Mouse (Mus musculus): Measurements from ENCODE around the gene Slc35c1. TPM values are rescaled to one million over a fixed set of nuclear protein-coding genes. Genes with fewer than 3 reads are reported as not detected.
A peak's percentile ranks its signal among the peaks of the same experiment; 100 is the strongest.

Slc35c1 gene
- polyA plus RNA-seq, 1 experiment from 2014 or later, result 8.6 TPM

DNA sequence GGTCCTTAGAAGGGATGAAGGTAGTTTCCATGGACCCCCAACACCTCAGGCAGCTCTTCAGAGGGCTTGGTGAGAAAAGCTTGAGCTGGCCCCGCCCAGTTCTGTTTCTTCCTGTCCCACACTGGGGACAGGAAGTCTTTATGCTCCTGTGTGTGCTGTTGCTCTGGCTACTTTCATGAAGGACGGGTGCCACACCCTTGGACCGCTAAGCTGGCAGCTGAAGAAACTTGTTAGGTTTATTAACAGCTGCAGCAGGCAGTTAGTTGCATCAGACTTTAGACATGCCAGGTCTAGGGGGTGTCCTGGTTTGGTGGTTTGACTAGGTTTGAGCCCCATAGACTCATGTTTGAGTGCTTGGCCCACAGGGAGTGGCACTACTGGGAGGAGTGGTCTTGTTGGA is 4.4 kb upstream of the Slc35c1 start:
- H3K27me3 ChIP-seq (ENCODE audit: control insufficient read depth, insufficient read depth, low read length), result peaks cover 15% of the 10 kb centered on the region
- H3K27ac ChIP-seq (ENCODE audit: low read depth, low read length), result no peak overlapping the region
- H3K4me3 ChIP-seq (ENCODE audit: low read depth, low read length), result no peak overlapping the region
- no peaks in the 10 kb centered on the region for H3K9me3 ChIP-seq (replicated peaks; ENCODE audit: control insufficient read depth, low read length)
- H3K4me1 ChIP-seq (ENCODE audit: control insufficient read depth, insufficient read depth, low read length), result peaks cover 5% of the 10 kb centered on the region
- H3K9ac ChIP-seq (ENCODE audit: low read depth, low read length), result no peak overlapping the region
- H3K36me3 ChIP-seq (ENCODE audit: control insufficient read depth, insufficient read depth, low read length), result no peaks in the 10 kb centered on the region
- WGBS (ENCODE audit: insufficient replicate concordance), result 64% methylated on average over 3 of the region's 3 CpGs
- no peak overlapping the region for H3K4me2 ChIP-seq
- ATAC-seq (replicated peaks; ENCODE audit: insufficient number of reproducible peaks, low FRiP score, low TSS enrichment), result no peak

DNA sequence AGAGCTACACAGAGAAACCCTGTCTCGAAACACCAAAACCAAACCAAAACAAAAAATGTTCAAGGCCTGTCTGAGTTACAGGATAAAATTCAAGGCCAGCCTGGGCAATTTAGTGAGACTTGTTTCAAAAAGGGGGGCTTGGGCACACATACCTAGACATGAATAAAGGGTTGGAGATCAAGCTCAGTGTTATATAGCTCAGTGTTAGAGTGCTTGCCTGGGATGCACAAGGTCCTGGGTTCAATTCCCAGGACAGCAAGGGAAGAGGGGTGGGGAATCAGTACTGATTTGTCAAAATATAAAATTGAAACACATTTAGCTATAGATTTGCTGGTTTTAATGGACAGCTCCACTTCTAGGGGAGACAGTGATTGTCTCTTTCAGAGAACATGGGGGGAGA is 877 bp upstream of the Slc35c1 start:
- H3K36me3 ChIP-seq (ENCODE audit: control insufficient read depth, insufficient read depth, low read length), result no peaks in the 10 kb centered on the region
- no peaks in the 10 kb centered on the region for H3K9me3 ChIP-seq (replicated peaks; ENCODE audit: control insufficient read depth, low read length)
- ATAC-seq (replicated peaks; ENCODE audit: insufficient number of reproducible peaks, low FRiP score, low TSS enrichment), result no peak
- H3K4me2 ChIP-seq, result no peak overlapping the region
- WGBS (ENCODE audit: insufficient replicate concordance), result 79% methylated on average over 1 of the region's 1 CpGs
- H3K27me3 ChIP-seq (ENCODE audit: control insufficient read depth, insufficient read depth, low read length), result peaks cover 15% of the 10 kb centered on the region
- no peak overlapping the region for H3K27ac ChIP-seq (ENCODE audit: low read depth, low read length)
- H3K9ac ChIP-seq (ENCODE audit: low read depth, low read length), result no peak overlapping the region
- no peak overlapping the region for H3K4me3 ChIP-seq (ENCODE audit: low read depth, low read length)
- H3K4me1 ChIP-seq (ENCODE audit: control insufficient read depth, insufficient read depth, low read length), result peaks cover 26% of the 10 kb centered on the region

DNA sequence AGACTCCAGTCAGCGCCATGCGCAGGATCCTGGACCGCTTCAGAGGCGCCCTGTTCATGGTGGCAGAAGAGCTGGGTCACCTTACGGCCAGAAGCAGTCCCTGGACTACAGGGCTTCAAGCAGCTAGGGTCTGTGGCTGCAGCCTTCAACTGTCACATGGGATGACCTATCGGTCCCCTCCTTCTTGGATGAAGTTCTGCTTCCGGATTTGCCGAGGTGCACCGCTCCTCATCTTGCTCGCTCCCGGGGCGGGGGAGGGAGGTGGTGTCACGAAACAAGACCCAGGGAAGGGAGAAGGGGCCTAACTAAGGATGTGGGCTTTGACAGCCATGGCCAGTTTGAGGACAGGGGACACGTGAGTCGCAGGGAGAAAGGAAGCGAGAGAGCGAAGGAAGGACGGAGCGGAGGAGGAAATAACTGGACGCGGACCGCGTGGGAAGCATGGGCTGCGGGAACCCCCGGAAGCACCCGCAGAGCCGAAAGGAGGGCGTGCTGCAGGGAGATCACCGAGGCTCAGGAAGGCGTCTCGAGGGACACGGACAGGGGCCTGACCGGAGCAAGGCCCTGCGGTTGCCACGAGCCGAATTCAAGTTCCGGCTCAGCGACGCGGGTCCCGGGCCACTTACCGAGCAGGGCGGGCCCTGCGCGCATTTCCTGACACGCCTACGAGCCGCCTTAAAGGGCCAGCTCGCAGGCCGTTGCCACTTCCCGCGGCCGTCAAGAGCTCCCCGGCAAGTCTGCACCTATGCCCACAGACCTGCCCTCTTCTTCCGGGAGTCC is 1.0 kb downstream of the Slc35c1 start:
- H3K4me3 ChIP-seq (ENCODE audit: low read depth, low read length), result peak overlapping the region; percentile 69
- ATAC-seq (replicated peaks; ENCODE audit: insufficient number of reproducible peaks, low FRiP score, low TSS enrichment), result peak; percentile 81
- H3K4me1 ChIP-seq (ENCODE audit: control insufficient read depth, insufficient read depth, low read length), result peaks cover 30% of the 10 kb centered on the region
- no peaks in the 10 kb centered on the region for H3K36me3 ChIP-seq (ENCODE audit: control insufficient read depth, insufficient read depth, low read length)
- H3K9me3 ChIP-seq (replicated peaks; ENCODE audit: control insufficient read depth, low read length), result no peaks in the 10 kb centered on the region
- WGBS (ENCODE audit: insufficient replicate concordance), result under 1% methylated on average over 55 of the region's 55 CpGs
- H3K27ac ChIP-seq (ENCODE audit: low read depth, low read length), result peak overlapping the region; percentile 0; the same call in 1 of the 2 replicates
- H3K27me3 ChIP-seq (ENCODE audit: control insufficient read depth, insufficient read depth, low read length), result peaks cover 15% of the 10 kb centered on the region
- H3K4me2 ChIP-seq, result peak overlapping the region; percentile 96
- H3K9ac ChIP-seq (ENCODE audit: low read depth, low read length), result peak overlapping the region; percentile 70

DNA sequence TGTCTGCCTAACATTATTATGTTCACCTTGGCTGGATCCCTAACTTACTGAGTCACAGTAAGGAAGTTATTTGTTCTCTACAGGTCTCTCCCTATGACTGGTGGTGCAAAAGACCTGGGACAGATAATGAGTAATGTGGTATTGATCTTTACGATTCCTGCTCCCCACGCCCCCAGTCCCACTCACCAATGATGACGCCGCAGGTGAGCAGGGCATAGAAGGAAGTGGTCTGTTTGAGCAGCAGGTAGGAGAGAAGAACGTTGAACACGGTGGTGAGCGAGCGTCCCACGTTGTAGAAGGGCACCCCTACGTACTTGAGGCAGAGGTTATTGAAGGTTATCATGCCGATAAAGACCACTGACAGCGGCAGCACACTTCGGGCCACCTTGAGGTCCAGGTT is 1.9 kb downstream of the Slc35c1 start:
- Histone ChIP-seq H3K9me3 (replicated peaks; ENCODE audit: control insufficient read depth, low read length) (no peaks in the 10 kb centered on the region), H3K4me1 (ENCODE audit: control insufficient read depth, insufficient read depth, low read length) (peaks cover 30% of the 10 kb centered on the region), H3K9ac (ENCODE audit: low read depth, low read length) (peak overlapping the region; percentile 70), H3K4me2 (peak overlapping the region; percentile 96), H3K4me3 (ENCODE audit: low read depth, low read length) (peak overlapping the region; percentile 69), H3K27ac (ENCODE audit: low read depth, low read length) (no peak overlapping the region), H3K27me3 (ENCODE audit: control insufficient read depth, insufficient read depth, low read length) (peaks cover 15% of the 10 kb centered on the region), H3K36me3 (ENCODE audit: control insufficient read depth, insufficient read depth, low read length) (no peaks in the 10 kb centered on the region)
- 52% methylated on average over 13 of the region's 13 CpGs for WGBS (ENCODE audit: insufficient replicate concordance)
- no peak for ATAC-seq (replicated peaks; ENCODE audit: insufficient number of reproducible peaks, low FRiP score, low TSS enrichment)

DNA sequence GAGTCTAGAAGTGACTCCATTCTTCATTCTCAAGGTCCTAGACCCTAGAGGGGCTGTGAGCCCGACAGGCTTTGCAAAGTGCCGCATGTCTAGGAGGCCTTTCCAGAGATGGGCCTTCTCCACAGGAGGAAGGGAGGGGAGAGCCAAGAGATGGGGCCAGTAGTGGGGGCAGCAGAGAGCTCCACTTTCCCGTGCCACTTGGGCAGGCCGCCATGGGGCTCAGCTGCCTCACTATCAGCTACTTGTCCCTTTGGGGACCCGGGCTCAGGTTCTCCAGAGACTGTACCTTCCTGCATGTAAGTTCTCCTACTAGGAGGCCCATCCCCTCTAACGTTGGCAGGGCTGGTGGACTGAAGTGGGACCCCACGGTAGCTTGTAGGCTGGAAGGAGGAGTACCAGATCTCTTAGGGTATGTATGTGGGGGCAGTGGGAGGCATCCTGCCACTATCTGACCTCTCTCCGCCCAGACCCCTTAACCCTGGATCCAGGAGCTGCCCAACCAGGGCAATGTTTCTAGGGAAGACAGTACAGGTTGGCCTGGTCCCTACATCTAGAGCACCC is 3.3 kb downstream of the Slc35c1 start:
- ATAC-seq (replicated peaks; ENCODE audit: insufficient number of reproducible peaks, low FRiP score, low TSS enrichment), result no peak
- 72% methylated on average over 8 of the region's 8 CpGs for WGBS (ENCODE audit: insufficient replicate concordance)
- Histone ChIP-seq H3K9me3 (replicated peaks; ENCODE audit: control insufficient read depth, low read length) (no peaks in the 10 kb centered on the region), H3K9ac (ENCODE audit: low read depth, low read length) (no peak overlapping the region), H3K4me2 (peak overlapping the region; percentile 4), H3K36me3 (ENCODE audit: control insufficient read depth, insufficient read depth, low read length) (no peaks in the 10 kb centered on the region), H3K27me3 (ENCODE audit: control insufficient read depth, insufficient read depth, low read length) (peaks cover 12% of the 10 kb centered on the region), H3K4me3 (ENCODE audit: low read depth, low read length) (no peak overlapping the region), H3K27ac (ENCODE audit: low read depth, low read length) (no peak overlapping the region), H3K4me1 (ENCODE audit: control insufficient read depth, insufficient read depth, low read length) (peaks cover 30% of the 10 kb centered on the region)

DNA sequence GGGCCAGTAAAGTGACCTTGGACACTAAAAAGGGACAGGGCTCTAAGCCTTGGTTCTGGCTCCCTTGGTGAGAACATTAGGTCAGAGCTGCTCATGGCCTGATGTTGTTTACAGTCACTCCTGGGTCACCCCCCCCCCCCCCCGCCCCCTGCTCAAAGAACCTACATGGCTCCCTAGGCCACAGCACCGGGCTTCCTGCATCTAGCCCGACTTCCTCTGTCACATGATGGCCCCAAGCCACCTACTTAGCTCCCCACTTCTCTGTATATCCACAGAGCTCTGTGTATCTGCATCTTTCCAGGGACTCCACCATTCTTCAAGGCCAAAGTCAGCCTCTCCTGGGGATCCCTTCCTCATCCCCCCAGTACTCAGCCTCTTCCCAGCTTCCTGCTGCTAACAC is 4.6 kb downstream of the Slc35c1 start:
- Histone ChIP-seq H3K9me3 (replicated peaks; ENCODE audit: control insufficient read depth, low read length) (no peaks in the 10 kb centered on the region), H3K36me3 (ENCODE audit: control insufficient read depth, insufficient read depth, low read length) (no peaks in the 10 kb centered on the region), H3K4me3 (ENCODE audit: low read depth, low read length) (no peak overlapping the region), H3K9ac (ENCODE audit: low read depth, low read length) (no peak overlapping the region), H3K27me3 (ENCODE audit: control insufficient read depth, insufficient read depth, low read length) (peaks cover 6% of the 10 kb centered on the region), H3K4me2 (no peak overlapping the region), H3K27ac (ENCODE audit: low read depth, low read length) (no peak overlapping the region), H3K4me1 (ENCODE audit: control insufficient read depth, insufficient read depth, low read length) (peaks cover 30% of the 10 kb centered on the region)
- 20% methylated on average over 2 of the region's 3 CpGs for WGBS (ENCODE audit: insufficient replicate concordance)
- ATAC-seq (replicated peaks; ENCODE audit: insufficient number of reproducible peaks, low FRiP score, low TSS enrichment), result no peak

DNA sequence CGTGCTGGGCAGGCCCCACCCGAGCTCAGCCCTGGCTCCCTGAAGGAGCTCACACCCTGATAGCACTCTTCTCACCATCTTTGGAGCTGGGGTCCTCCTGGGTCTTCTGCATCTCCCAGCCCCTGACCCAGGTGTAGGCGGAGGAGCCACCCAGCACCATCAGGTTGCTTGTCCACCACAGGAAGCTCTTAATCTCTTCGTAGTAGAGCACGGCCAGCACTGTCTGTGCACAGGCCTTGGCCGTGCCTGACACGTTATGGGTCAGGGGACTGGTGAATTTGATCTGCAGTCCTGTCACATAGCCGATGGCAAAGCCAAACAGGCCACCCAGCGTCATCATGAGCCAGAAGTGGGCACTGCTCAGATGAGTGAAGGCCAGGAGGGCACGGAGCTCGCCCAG is 6.2 kb downstream of the Slc35c1 start:
- H3K4me1 ChIP-seq (ENCODE audit: control insufficient read depth, insufficient read depth, low read length), result peaks cover 25% of the 10 kb centered on the region
- no peak overlapping the region for H3K4me2 ChIP-seq
- WGBS (ENCODE audit: insufficient replicate concordance), result 92% methylated on average over 11 of the region's 11 CpGs
- no peak overlapping the region for H3K9ac ChIP-seq (ENCODE audit: low read depth, low read length)
- no peaks in the 10 kb centered on the region for H3K36me3 ChIP-seq (ENCODE audit: control insufficient read depth, insufficient read depth, low read length)
- ATAC-seq (replicated peaks; ENCODE audit: insufficient number of reproducible peaks, low FRiP score, low TSS enrichment), result no peak
- H3K4me3 ChIP-seq (ENCODE audit: low read depth, low read length), result no peak overlapping the region
- no peaks in the 10 kb centered on the region for H3K9me3 ChIP-seq (replicated peaks; ENCODE audit: control insufficient read depth, low read length)
- no peak overlapping the region for H3K27ac ChIP-seq (ENCODE audit: low read depth, low read length)
- no peaks in the 10 kb centered on the region for H3K27me3 ChIP-seq (ENCODE audit: control insufficient read depth, insufficient read depth, low read length)

DNA sequence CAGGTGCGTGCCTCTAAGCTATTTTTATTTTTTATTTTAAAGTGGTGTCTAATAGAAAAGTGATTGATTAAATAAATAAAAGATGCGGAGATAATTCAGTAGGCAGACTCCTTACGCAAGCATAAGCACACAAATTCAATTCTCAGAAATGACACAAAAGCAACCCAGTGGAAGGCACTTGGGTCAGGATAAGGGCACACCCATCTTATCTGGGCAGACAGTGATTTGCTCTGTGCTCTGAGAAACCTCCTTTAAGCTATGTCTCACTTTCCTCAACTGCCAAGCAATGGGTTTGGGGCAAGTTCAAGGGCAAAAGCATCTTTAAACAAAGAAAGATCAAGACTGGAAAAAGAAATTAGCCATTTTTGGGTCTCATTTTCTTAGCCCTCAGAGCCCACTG is 9.2 kb downstream of the Slc35c1 start:
- H3K27me3 ChIP-seq (ENCODE audit: control insufficient read depth, insufficient read depth, low read length), result no peaks in the 10 kb centered on the region
- 68% methylated on average over 3 of the region's 3 CpGs for WGBS (ENCODE audit: insufficient replicate concordance)
- no peak overlapping the region for H3K4me2 ChIP-seq
- H3K4me3 ChIP-seq (ENCODE audit: low read depth, low read length), result no peak overlapping the region
- H3K9me3 ChIP-seq (replicated peaks; ENCODE audit: control insufficient read depth, low read length), result no peaks in the 10 kb centered on the region
- H3K36me3 ChIP-seq (ENCODE audit: control insufficient read depth, insufficient read depth, low read length), result no peaks in the 10 kb centered on the region
- ATAC-seq (replicated peaks; ENCODE audit: insufficient number of reproducible peaks, low FRiP score, low TSS enrichment), result no peak
- 0 out of 2 replicates have a peak, but pooled peaks cover 4% of the 10 kb centered on the region for H3K4me1 ChIP-seq (ENCODE audit: control insufficient read depth, insufficient read depth, low read length)
- H3K27ac ChIP-seq (ENCODE audit: low read depth, low read length), result no peak overlapping the region
- H3K9ac ChIP-seq (ENCODE audit: low read depth, low read length), result no peak overlapping the region

All from heart, embryonic 11.5 days (tissue).